Comparison of ENCODE assay signal across 9 mouse cellular contexts in genomic region chr2:116900273-116900843, GRCm38 (mm10). TPM values are rescaled to one million over a fixed set of nuclear protein-coding genes. Genes with fewer than 3 reads are reported as not detected.
DNase-seq lines count a peak whose midpoint lies in the region; ATAC-seq and TF ChIP-seq lines count a peak whose summit lies in the region.
"Had no signal": no experiment of that assay in that cellular context is flagged by ENCODE, and none has a peak within 500 bp of the region (broad histone marks: within the 10 kb centered on the region; RNA-seq: fewer than 3 reads in every experiment).

No protein-coding gene starts in this region.

- no peak for TF ChIP-seq CTCF in liver, postnatal 0 days (IDR thresholded peaks at IDR 0.05; ENCODE audit: low read depth)

- H3K9ac ChIP-seq in kidney, embryonic 15.5 days = peak overlapping the region; percentile 31; the same call in 1 of the 2 replicates
- peak overlapping the region; percentile 46 for H3K9ac ChIP-seq in forebrain, embryonic 15.5 days (replicated peaks)
- H3K9ac ChIP-seq in liver, postnatal 0 days (replicated peaks) = no peak overlapping the region

- DNase-seq in kidney, adult 9 months = no peak
- peak; percentile 26 for DNase-seq in Muller cell, postnatal 12 days (ENCODE audit: inconsistent ontology term)
- DNase-seq in liver, postnatal 0 days = no peak
- no peak for DNase-seq in spleen, postnatal 14 days (ENCODE audit: low spot score in 2 of 2)
- DNase-seq in cerebellum, adult 9-11 months = no peak
- DNase-seq in left cerebral cortex, postnatal 36 days (ENCODE audit: low spot score in 2 of 2) = no peak

- intact Hi-C loops in left cerebral cortex, postnatal 36 days (cut with DNase I) = loop anchor here (1.0 kb wide), 3 partner anchors 220 to 331 kb away; no protein-coding TSS in a partner anchor

- H3K36me3 ChIP-seq in kidney, embryonic 15.5 days = no peaks in the 10 kb centered on the region
- H3K36me3 ChIP-seq in forebrain, embryonic 15.5 days = no peaks in the 10 kb centered on the region
- H3K36me3 ChIP-seq in liver, postnatal 0 days (replicated peaks; ENCODE audit: insufficient read depth, low read length) = no peaks in the 10 kb centered on the region

- H3K4me2 ChIP-seq in kidney, embryonic 15.5 days = peak overlapping the region; percentile 74
- peak overlapping the region; percentile 51 for H3K4me2 ChIP-seq in forebrain, embryonic 15.5 days (replicated peaks)
- H3K4me2 ChIP-seq in liver, postnatal 0 days (ENCODE audit: low read depth, low read length) = peak overlapping the region; percentile 70

- H3K9me3 ChIP-seq in kidney, embryonic 15.5 days (replicated peaks) = no peaks in the 10 kb centered on the region
- no peaks in the 10 kb centered on the region for H3K9me3 ChIP-seq in forebrain, embryonic 15.5 days
- no peaks in the 10 kb centered on the region for H3K9me3 ChIP-seq in liver, postnatal 0 days (ENCODE audit: low read length)

- peaks cover 9% of the 10 kb centered on the region for H3K4me1 ChIP-seq in kidney, embryonic 15.5 days
- H3K4me1 ChIP-seq in forebrain, embryonic 15.5 days = peaks cover 5% of the 10 kb centered on the region; the same call in 1 of the 2 replicates
- H3K4me1 ChIP-seq in liver, postnatal 0 days (ENCODE audit: insufficient read depth) = no peaks in the 10 kb centered on the region

- 33% methylated on average over 10 of the region's 10 CpGs for WGBS in kidney, embryonic 15.5 days
- WGBS in forebrain, embryonic 15.5 days = 30% methylated on average over 10 of the region's 10 CpGs
- 36% methylated on average over 10 of the region's 10 CpGs for WGBS in liver, postnatal 0 days (ENCODE audit: insufficient replicate concordance)

- ATAC-seq in kidney, embryonic 15.5 days (replicated peaks; ENCODE audit: low FRiP score) = peak; percentile 12; the same call in 1 of the 2 replicates
- peak; percentile 65 for ATAC-seq in forebrain, embryonic 15.5 days (replicated peaks)
- no peak for ATAC-seq in liver, postnatal 0 days

- H3K4me3 ChIP-seq in kidney, embryonic 15.5 days (replicated peaks) = peak overlapping the region; percentile 42
- H3K4me3 ChIP-seq in forebrain, embryonic 15.5 days = peak overlapping the region; percentile 34
- H3K4me3 ChIP-seq in liver, postnatal 0 days (ENCODE audit: low read depth, low read length) = peak overlapping the region; percentile 19; the same call in 1 of the 2 replicates

- TF ChIP-seq EP300 in liver, postnatal 0 days (IDR thresholded peaks at IDR 0.05; ENCODE audit: low read depth) = no peak

- H3K27ac ChIP-seq in kidney, embryonic 15.5 days = peak overlapping the region; percentile 48; the same call in 1 of the 2 replicates
- H3K27ac ChIP-seq in forebrain, embryonic 15.5 days (replicated peaks) = no peak overlapping the region
- no peak overlapping the region for H3K27ac ChIP-seq in liver, postnatal 0 days (ENCODE audit: low read depth)

- no peaks in the 10 kb centered on the region for H3K27me3 ChIP-seq in kidney, embryonic 15.5 days
- H3K27me3 ChIP-seq in forebrain, embryonic 15.5 days = no peaks in the 10 kb centered on the region
- H3K27me3 ChIP-seq in liver, postnatal 0 days (ENCODE audit: insufficient read depth, low read length) = no peaks in the 10 kb centered on the region

RNA-seq across cellular contexts. Expression of gene Tmco5, which starts 21.9 kb away (rescaled TPM):
- not detected in 2 replicates for polyA plus RNA-seq in kidney, embryonic 15.5 days (2015; fragmentation: Nextera tagmentation; extraction: Ambion mirVana)
- not detected in 2 replicates for polyA plus RNA-seq in forebrain, embryonic 15.5 days (2015; fragmentation: Nextera tagmentation; extraction: Ambion mirVana)
- not detected in 2 replicates for polyA plus RNA-seq in liver, postnatal 0 days (2015; fragmentation: Nextera tagmentation; extraction: Ambion mirVana)
- 1 to 10 TPM; 3.5 to 5.7 TPM for total RNA-seq in left cerebral cortex, postnatal 36 days (2021)
- polyA plus RNA-seq: brain, embryonic 14.5 days had no signal
